Mouse (Mus musculus) liver, embryonic 14 days (tissue): ENCODE results near the gene Vmn1r194. TPM values are rescaled to one million over a fixed set of nuclear protein-coding genes. Genes with fewer than 3 reads are reported as not detected.

Source experiments
- polyA plus RNA-seq: library from polyadenylated mRNA; depleted of rRNA; stranded (reverse); fragments of >200 nt; gene quantifications from 2 replicates; pipeline ENCODE4 v1.2.3, GENCODE M21; 2012; rRNA removed

Gene Vmn1r194
- polyA plus RNA-seq, result not detected in 2 replicates

DNA sequence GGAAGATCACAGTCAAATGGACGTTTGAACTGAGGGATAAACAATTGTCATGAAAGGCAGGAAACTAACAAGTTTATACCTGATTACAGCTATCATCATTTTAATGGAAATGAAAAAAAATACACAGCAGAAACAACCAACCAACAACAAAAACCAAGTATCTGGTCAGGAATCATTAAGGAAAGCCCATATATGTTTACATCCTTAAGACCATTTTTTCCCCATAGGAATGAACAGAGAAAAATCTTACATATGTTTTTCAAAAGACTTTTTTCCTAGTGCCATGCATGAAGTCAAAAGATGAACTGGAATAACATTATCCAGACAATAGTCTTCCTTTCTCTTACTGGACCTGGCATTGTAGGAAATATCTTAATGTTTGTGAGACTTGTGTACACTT, at the start of gene Vmn1r194:
TSS of gene Vmn1r194 (plus strand) at position 301 of the 400 bp plus-strand sequence.

DNA sequence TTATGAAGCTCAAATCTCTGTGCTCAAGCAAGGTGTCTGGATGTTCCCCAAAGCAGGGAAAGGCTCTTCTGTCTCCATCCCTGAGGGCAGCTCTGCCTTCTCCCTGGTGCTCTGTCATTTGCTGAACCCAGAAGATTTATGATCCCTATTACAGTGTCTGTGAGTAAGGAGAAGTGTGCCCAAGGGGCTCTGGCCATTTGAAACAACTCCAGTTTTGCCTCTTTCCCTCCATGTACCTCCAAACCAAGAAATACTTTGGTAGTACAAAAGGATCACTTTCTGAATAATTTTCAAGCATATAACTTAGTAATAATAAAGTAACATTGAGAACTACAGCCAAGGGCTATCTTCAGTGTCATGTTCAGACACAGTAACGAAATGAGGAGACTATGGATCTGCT, 21.0 kb upstream of the Vmn1r194 start, which contains the start of gene Vmn1r193:
TSS of gene Vmn1r193 (minus strand) at position 101 of the 400 bp plus-strand sequence.

DNA sequence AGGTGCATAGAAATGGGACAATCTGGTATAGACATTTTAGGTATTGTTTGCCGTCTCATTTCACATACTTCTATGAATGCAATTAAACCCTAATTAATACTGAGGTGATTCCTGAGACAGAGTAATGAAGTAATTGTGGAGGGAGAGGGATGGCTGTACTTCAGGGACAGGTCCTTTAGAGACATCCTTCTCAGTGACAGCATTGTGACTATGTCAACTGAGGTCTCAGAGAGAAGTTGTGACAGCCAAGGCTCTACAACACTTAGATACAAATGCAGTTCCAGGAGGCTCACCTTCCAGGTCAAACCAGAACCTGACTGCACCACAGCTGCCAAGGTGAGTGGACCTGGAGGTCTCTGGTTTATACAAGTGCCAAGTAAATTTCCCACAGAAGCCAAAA, 26.2 kb downstream of the Vmn1r194 start, which contains the start of gene Vmn1r195:
TSS of gene Vmn1r195 (plus strand) at position 301 of the 400 bp plus-strand sequence.

DNA sequence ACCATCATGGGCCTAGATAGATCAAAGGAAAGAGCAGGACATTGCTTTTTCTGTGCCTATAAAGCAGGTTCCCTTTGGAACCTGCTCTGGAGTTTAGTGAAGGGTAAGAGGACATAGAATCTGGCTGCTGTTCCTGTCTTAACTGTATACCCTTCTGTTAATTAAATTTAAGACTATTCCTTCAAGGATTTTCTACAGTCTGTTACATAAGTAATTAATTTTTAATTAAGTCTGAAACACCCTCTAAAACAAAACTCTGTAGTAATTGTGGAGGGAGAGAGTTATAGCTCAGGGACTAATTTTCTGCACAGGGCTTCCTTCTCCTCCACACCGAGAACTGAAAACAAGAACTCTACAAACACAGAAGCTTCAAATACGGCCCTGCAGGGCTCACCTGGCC, 45.6 kb downstream of the Vmn1r194 start, which contains the start of gene Vmn1r196:
TSS of gene Vmn1r196 (plus strand) at position 301 of the 400 bp plus-strand sequence.

Other genes with a start within 250 kb of the Vmn1r194 start
- gene Prss16, start 234.5 kb upstream of the Vmn1r194 start, polyA plus RNA-seq, result 0.35 and 0.44 TPM in 2 replicates
- 4.6 and 8.3 TPM in 2 replicates for gene Hist1h2ah, start 208.6 kb upstream of the Vmn1r194 start, polyA plus RNA-seq
- 16.6 and 17.0 TPM in 2 replicates for gene Hist1h2bk, start 208.3 kb upstream of the Vmn1r194 start, polyA plus RNA-seq
- gene Hist1h4i, start 202.9 kb upstream of the Vmn1r194 start, polyA plus RNA-seq, result 88.8 and 92.7 TPM in 2 replicates
- gene Hist1h2ag, start 201.3 kb upstream of the Vmn1r194 start, polyA plus RNA-seq, result 30.4 and 32.0 TPM in 2 replicates
- 23.7 and 28.8 TPM in 2 replicates for gene Hist1h2bj, start 201.0 kb upstream of the Vmn1r194 start, polyA plus RNA-seq
- gene Vmn1r188, start 159.8 kb upstream of the Vmn1r194 start, polyA plus RNA-seq, result not detected in 2 replicates
- not detected in 2 replicates for gene Vmn1r189, start 138.4 kb upstream of the Vmn1r194 start, polyA plus RNA-seq
- not detected in 2 replicates for gene Vmn1r191, start 60.2 kb upstream of the Vmn1r194 start, polyA plus RNA-seq
- not detected in 2 replicates for gene Vmn1r192, start 53.1 kb upstream of the Vmn1r194 start, polyA plus RNA-seq
- not detected in 2 replicates for gene Vmn1r193, start 21.1 kb upstream of the Vmn1r194 start, polyA plus RNA-seq
- gene Vmn1r195, start 26.3 kb downstream of the Vmn1r194 start, polyA plus RNA-seq, result not detected in 2 replicates
- gene Vmn1r196, start 45.7 kb downstream of the Vmn1r194 start, polyA plus RNA-seq, result not detected in 2 replicates
- gene Vmn1r197, start 80.4 kb downstream of the Vmn1r194 start, polyA plus RNA-seq, result not detected in 2 replicates
- not detected in 2 replicates for gene Vmn1r198, start 106.1 kb downstream of the Vmn1r194 start, polyA plus RNA-seq
- not detected in 2 replicates for gene Vmn1r199, start 135.6 kb downstream of the Vmn1r194 start, polyA plus RNA-seq
- gene Vmn1r200, start 146.2 kb downstream of the Vmn1r194 start, polyA plus RNA-seq, result not detected in 2 replicates
- gene Vmn1r201, start 227.7 kb downstream of the Vmn1r194 start, polyA plus RNA-seq, result not detected in 2 replicates